Mouse (Mus musculus) heart, adult 2 months (tissue): ENCODE results near the gene Mtmr14.

ENCODE experiments used
- CTCF ChIP-seq: fragments of 200-600 bp; IDR thresholded peaks from 2 replicates; pipeline ENCODE4 v1.8.1; 2022; ENCODE audit warnings: antibody characterized with exemption, mild to moderate bottlenecking, moderate library complexity
- POLR2A ChIP-seq: fragments of 200-500 bp; IDR thresholded peaks from 2 replicates; pipeline ENCODE4 v1.6.1; 2011; ENCODE audit warnings: mild to moderate bottlenecking, low read depth, low read length, control low read depth; ENCODE audit not compliant: insufficient read depth

GRCm38 (mm10) chr6:113326533-113327315 lies 89.1 kb downstream of the Mtmr14 start, which contains the start of gene Ogg1:
- peak; percentile 92 for TF ChIP-seq POLR2A
- TF ChIP-seq CTCF, result no peak; the same call in 1 of the 2 replicates
